Mouse (Mus musculus): Measurements from ENCODE around the gene Aph1a. TPM values are rescaled to one million over a fixed set of nuclear protein-coding genes. Genes with fewer than 3 reads are reported as not detected.

The Aph1a gene
- total and polyA plus RNA-seq, 2 experiments from 2014 or later, result 50.8 to 138 TPM

GRCm38 (mm10) chr3:95860323-95860722, 33.4 kb upstream of the Aph1a start:
- no peak overlapping the region for H3K27ac ChIP-seq (ENCODE audit: low read depth)
- no peak for ATAC-seq (ENCODE audit: insufficient read depth, low read depth)
- TF ChIP-seq EP300 (IDR thresholded peaks at IDR 0.05; ENCODE audit: low read depth) (no peak), CTCF (IDR thresholded peaks at IDR 0.05; ENCODE audit: low read depth) (peak; percentile 45)

GRCm38 (mm10) chr3:95861216-95861615, 32.6 kb upstream of the Aph1a start:
- Histone ChIP-seq H3K4me3 (ENCODE audit: low read depth, low read length) (no peak overlapping the region), H3K27me3 (ENCODE audit: control insufficient read depth, insufficient read depth, low read length) (no peaks in the 10 kb centered on the region), H3K36me3 (replicated peaks; ENCODE audit: control insufficient read depth, insufficient read depth, low read length) (peaks cover 28% of the 10 kb centered on the region), H3K27ac (ENCODE audit: low read depth) (no peak overlapping the region), H3K4me2 (ENCODE audit: low read depth, low read length) (no peak overlapping the region), H3K4me1 (ENCODE audit: control insufficient read depth, insufficient read depth) (0 out of 2 replicates have a peak, but pooled peaks cover 5% of the 10 kb centered on the region), H3K9me3 (replicated peaks; ENCODE audit: control insufficient read depth, low read length) (no peaks in the 10 kb centered on the region), H3K9ac (replicated peaks; ENCODE audit: low read depth, low read length) (no peak overlapping the region)
- 73% methylated on average over 10 of the region's 10 CpGs for WGBS
- peak; percentile 31 for TF ChIP-seq CTCF (IDR thresholded peaks at IDR 0.05; ENCODE audit: low read depth)
- no peak for TF ChIP-seq EP300 (IDR thresholded peaks at IDR 0.05; ENCODE audit: low read depth)
- DNase-seq (ENCODE audit: low spot score) (no peak), ATAC-seq (ENCODE audit: insufficient read depth, low read depth) (no peak)

More at GRCm38 (mm10) chr3:95860323-95860722, 33.4 kb upstream of the Aph1a start:
- Histone ChIP-seq H3K27me3 (ENCODE audit: control insufficient read depth, insufficient read depth, low read length) (no peaks in the 10 kb centered on the region), H3K4me3 (ENCODE audit: low read depth, low read length) (no peak overlapping the region), H3K9me3 (replicated peaks; ENCODE audit: control insufficient read depth, low read length) (no peaks in the 10 kb centered on the region), H3K9ac (replicated peaks; ENCODE audit: low read depth, low read length) (no peak overlapping the region), H3K36me3 (replicated peaks; ENCODE audit: control insufficient read depth, insufficient read depth, low read length) (peaks cover 19% of the 10 kb centered on the region), H3K4me2 (ENCODE audit: low read depth, low read length) (no peak overlapping the region), H3K4me1 (ENCODE audit: control insufficient read depth, insufficient read depth) (0 out of 2 replicates have a peak, but pooled peaks cover 5% of the 10 kb centered on the region)
- DNase-seq (ENCODE audit: low spot score), result no peak
- WGBS, result 67% methylated on average over 3 of the region's 3 CpGs

GRCm38 (mm10) chr3:95861796-95862195, 32.0 kb upstream of the Aph1a start:
- H3K4me2 ChIP-seq (ENCODE audit: low read depth, low read length), result no peak overlapping the region
- no peak overlapping the region for H3K4me3 ChIP-seq (ENCODE audit: low read depth, low read length)
- no peak for TF ChIP-seq EP300 (IDR thresholded peaks at IDR 0.05; ENCODE audit: low read depth)
- TF ChIP-seq CTCF (IDR thresholded peaks at IDR 0.05; ENCODE audit: low read depth), result peak; percentile 73
- H3K27ac ChIP-seq (ENCODE audit: low read depth), result no peak overlapping the region
- no peak overlapping the region for H3K9ac ChIP-seq (replicated peaks; ENCODE audit: low read depth, low read length)
- peaks cover 33% of the 10 kb centered on the region for H3K36me3 ChIP-seq (replicated peaks; ENCODE audit: control insufficient read depth, insufficient read depth, low read length)
- DNase-seq (ENCODE audit: low spot score) (peak; percentile 77), ATAC-seq (ENCODE audit: insufficient read depth, low read depth) (peak; percentile 66; the same call in 1 of the 2 replicates)
- H3K9me3 ChIP-seq (replicated peaks; ENCODE audit: control insufficient read depth, low read length), result no peaks in the 10 kb centered on the region
- WGBS, result 42% methylated on average over 2 of the region's 2 CpGs
- 0 out of 2 replicates have a peak, but pooled peaks cover under 1% of the 10 kb centered on the region for H3K4me1 ChIP-seq (ENCODE audit: control insufficient read depth, insufficient read depth)
- H3K27me3 ChIP-seq (ENCODE audit: control insufficient read depth, insufficient read depth, low read length), result no peaks in the 10 kb centered on the region

GRCm38 (mm10) chr3:95863578-95863977, 30.2 kb upstream of the Aph1a start:
- Histone ChIP-seq H3K27ac (ENCODE audit: low read depth) (no peak overlapping the region), H3K27me3 (ENCODE audit: control insufficient read depth, insufficient read depth, low read length) (no peaks in the 10 kb centered on the region), H3K9ac (replicated peaks; ENCODE audit: low read depth, low read length) (no peak overlapping the region), H3K36me3 (replicated peaks; ENCODE audit: control insufficient read depth, insufficient read depth, low read length) (peaks cover 47% of the 10 kb centered on the region), H3K4me2 (ENCODE audit: low read depth, low read length) (no peak overlapping the region), H3K9me3 (replicated peaks; ENCODE audit: control insufficient read depth, low read length) (no peaks in the 10 kb centered on the region), H3K4me1 (ENCODE audit: control insufficient read depth, insufficient read depth) (no peaks in the 10 kb centered on the region), H3K4me3 (ENCODE audit: low read depth, low read length) (no peak overlapping the region)
- ATAC-seq (ENCODE audit: insufficient read depth, low read depth) (no peak), DNase-seq (ENCODE audit: low spot score) (no peak)
- no peak for TF ChIP-seq EP300 (IDR thresholded peaks at IDR 0.05; ENCODE audit: low read depth)
- no peak for TF ChIP-seq CTCF (IDR thresholded peaks at IDR 0.05; ENCODE audit: low read depth)
- WGBS, result 55% methylated on average over 7 of the region's 7 CpGs

GRCm38 (mm10) chr3:95865050-95865449, 28.7 kb upstream of the Aph1a start:
- no peak for TF ChIP-seq CTCF (IDR thresholded peaks at IDR 0.05; ENCODE audit: low read depth)
- no peak for TF ChIP-seq EP300 (IDR thresholded peaks at IDR 0.05; ENCODE audit: low read depth)
- Histone ChIP-seq H3K27ac (ENCODE audit: low read depth) (no peak overlapping the region), H3K4me1 (ENCODE audit: control insufficient read depth, insufficient read depth) (no peaks in the 10 kb centered on the region), H3K4me2 (ENCODE audit: low read depth, low read length) (no peak overlapping the region), H3K4me3 (ENCODE audit: low read depth, low read length) (no peak overlapping the region), H3K9ac (replicated peaks; ENCODE audit: low read depth, low read length) (no peak overlapping the region), H3K36me3 (replicated peaks; ENCODE audit: control insufficient read depth, insufficient read depth, low read length) (peaks cover 60% of the 10 kb centered on the region), H3K9me3 (replicated peaks; ENCODE audit: control insufficient read depth, low read length) (no peaks in the 10 kb centered on the region), H3K27me3 (ENCODE audit: control insufficient read depth, insufficient read depth, low read length) (no peaks in the 10 kb centered on the region)
- DNase-seq (ENCODE audit: low spot score) (no peak), ATAC-seq (ENCODE audit: insufficient read depth, low read depth) (no peak)
- WGBS, result 77% methylated on average over 5 of the region's 5 CpGs

- H3K9ac ChIP-seq (replicated peaks; ENCODE audit: low read depth, low read length), result no peak overlapping the region
- no peak overlapping the region for H3K4me3 ChIP-seq (ENCODE audit: low read depth, low read length)
- DNase-seq (ENCODE audit: low spot score) (no peak), ATAC-seq (ENCODE audit: insufficient read depth, low read depth) (no peak)
- WGBS, result 90% methylated on average over 20 of the region's 20 CpGs
- no peak overlapping the region for H3K27ac ChIP-seq (ENCODE audit: low read depth)
- TF ChIP-seq EP300 (IDR thresholded peaks at IDR 0.05; ENCODE audit: low read depth) (no peak), CTCF (IDR thresholded peaks at IDR 0.05; ENCODE audit: low read depth) (no peak)
- H3K4me1 ChIP-seq (ENCODE audit: control insufficient read depth, insufficient read depth), result peaks cover 4% of the 10 kb centered on the region
- H3K4me2 ChIP-seq (ENCODE audit: low read depth, low read length), result no peak overlapping the region
- H3K27me3 ChIP-seq (ENCODE audit: control insufficient read depth, insufficient read depth, low read length), result no peaks in the 10 kb centered on the region
- no peaks in the 10 kb centered on the region for H3K9me3 ChIP-seq (replicated peaks; ENCODE audit: control insufficient read depth, low read length)
- H3K36me3 ChIP-seq (replicated peaks; ENCODE audit: control insufficient read depth, insufficient read depth, low read length), result peaks cover 62% of the 10 kb centered on the region
Observed at GRCm38 (mm10) chr3:95865571-95865970, 28.2 kb upstream of the Aph1a start.
